Mouse (Mus musculus) layer of hippocampus, adult 9-10 months (tissue): ENCODE results near the gene Neu3.

ENCODE experiments used
- DNase-seq: peaks from one replicate; pipeline ENCODE4 v3.0.0; 2022; ENCODE audit warnings: low spot score

Neu3 gene

DNA sequence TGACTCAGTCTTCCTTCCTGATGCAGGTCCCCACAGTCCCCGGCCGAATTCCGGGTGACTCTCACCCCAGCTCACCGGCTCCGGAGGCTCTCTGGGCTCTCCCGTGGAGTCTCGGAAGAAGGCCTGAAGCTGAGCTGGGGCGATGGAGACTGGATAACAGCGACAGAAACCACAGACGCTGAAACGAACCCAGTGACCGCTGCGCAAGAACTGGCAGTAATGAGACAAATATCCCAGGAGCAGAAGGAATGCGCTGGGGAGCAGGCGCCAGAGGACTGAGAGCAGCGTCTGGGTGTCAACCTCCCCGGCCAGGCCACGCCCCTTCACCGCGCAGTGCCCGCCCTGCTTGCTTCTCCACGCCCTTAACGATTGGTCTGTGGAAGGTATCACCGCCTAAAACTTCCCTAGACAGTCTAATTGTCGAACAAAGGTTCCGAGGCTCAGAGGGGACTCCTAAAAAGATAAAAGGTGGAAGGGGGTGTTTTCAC is at the start of gene Neu3:
Gene Neu3, minus strand, starts transcription at position 335 of the 488 bp plus-strand sequence.
- DNase-seq: peak; percentile 57

DNA sequence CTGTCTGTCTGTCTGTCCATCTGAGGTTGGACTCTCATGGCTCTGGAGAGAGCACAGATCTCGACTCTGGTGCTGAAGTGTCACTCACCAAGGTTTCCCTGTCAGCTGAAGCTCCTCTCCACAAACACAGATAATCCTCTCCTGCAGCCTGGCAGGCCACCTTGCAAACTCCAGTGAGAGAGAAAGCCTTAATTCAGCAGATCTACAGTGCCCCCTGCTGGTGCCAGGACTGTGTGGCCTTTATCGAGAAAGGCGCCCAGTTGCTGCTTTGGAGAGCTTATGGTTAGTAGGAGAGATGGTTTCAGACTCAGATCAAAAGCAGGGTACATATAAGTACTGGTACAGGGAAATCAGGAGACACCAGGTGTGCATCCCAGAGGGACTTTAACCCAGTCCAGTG is 48.1 kb upstream of the Neu3 start:
- peak; percentile 88 for DNase-seq

DNA sequence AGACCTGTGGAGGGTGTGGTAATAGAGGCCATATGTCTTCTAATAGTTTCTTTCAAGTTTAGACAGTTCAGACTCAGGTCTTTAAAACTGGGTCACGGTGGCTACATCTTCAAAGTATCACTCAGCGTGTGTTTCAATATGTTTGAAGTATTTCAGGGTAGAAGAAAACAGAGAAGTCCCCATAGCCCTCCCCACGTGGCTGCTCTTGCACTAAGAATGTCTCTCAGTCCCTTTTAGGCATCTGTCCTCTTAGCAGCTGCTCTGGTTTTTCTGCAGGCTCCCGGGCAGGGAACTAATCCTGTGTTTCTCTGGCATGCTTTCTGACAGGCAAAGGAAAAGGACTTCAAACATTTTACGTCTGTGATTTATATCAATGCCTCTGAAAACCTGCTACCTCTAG is 47.7 kb upstream of the Neu3 start:
- DNase-seq: no peak

DNA sequence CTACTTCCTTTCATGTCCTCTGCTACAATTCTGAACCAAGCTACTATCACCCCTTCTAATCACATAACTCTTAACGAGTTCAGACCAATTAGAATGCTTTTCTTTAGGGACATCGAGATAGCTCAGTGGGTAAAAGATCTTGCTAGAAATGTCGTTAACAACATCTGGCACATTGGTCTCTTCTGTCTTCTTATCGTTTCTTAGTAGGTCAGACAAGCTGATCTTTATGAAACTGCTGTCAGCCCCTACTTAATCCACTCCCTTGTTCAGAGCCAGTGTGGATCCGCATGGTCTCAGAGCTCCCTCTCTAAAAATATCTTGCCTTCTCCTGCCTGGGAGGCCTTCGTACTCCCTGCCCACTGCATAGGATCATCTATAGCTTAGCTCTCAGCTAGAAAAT is 45.7 kb upstream of the Neu3 start:
- DNase-seq: no peak

DNA sequence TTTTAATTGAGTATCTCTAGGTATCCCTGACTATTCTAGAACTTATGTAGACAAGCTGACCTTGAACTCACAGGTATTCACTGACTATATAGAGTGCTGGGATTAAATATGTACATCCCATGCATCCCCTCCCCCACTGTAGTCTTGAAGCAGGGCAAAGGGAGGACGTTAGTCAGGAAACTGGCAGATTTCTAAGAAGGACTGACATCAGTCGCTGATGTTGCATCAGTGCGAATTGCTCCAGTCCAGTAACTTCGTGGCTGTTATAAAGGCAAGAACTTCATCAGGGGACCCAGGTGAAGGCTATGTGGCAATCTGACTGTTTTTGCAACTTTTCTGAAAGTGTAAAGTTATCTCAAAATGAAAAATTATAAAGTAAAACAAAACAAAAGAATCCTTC is 41.1 kb upstream of the Neu3 start:
- no peak for DNase-seq

DNA sequence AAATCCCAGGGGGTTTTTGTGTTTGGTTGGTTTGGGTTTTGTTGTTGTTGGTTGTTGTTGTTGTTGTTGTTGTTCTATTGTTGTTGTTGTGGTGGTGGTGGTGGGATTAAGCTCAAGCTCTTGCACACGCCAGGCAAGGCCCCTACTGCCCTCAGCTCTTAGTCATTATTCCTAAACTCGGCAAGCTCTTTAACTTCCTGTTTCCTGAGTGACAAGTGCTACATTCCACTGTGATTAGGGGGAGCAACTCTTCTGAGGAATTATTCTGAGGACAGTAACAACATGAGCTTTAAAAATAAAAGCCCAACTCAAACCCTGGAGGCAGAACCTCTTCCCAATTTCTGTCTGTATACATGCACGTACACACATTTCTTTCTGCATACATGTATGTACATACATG is 37.0 kb upstream of the Neu3 start:
- no peak for DNase-seq

DNA sequence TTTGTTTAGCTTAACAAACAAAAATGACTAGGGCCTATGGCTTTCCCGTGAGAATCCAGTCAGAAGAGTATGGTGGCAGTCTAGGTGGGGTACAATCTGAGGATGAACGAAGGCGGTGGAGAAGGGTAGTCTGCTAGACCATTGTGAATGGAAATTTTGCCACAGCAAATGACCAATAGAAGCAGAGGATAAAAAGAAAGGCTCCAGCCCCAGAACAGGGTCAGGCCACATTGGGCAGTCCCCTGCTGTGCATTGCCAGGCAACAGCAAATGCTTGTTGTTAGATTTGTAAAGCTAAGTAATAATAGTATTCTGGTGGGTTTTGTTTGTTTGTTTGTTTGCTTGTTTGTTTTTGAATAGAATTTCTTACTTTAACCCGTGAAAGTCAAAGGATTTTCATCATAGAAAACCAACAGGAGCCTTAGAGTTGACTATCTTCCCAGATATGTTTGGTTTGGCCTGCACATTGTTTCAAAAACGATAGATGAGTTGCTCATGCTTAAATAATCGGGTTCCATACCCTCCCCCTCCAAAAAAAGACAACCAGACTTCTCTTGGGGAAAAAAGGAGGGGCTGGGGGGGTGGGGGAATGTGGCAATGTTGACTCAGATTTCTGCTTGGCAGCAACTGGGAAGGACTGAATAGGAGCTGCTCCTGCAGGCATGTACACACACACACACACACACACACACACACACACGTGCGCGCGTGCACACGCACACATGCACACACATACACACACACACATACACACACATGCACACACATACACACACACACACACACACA is 36.2 kb upstream of the Neu3 start:
- no peak for DNase-seq

DNA sequence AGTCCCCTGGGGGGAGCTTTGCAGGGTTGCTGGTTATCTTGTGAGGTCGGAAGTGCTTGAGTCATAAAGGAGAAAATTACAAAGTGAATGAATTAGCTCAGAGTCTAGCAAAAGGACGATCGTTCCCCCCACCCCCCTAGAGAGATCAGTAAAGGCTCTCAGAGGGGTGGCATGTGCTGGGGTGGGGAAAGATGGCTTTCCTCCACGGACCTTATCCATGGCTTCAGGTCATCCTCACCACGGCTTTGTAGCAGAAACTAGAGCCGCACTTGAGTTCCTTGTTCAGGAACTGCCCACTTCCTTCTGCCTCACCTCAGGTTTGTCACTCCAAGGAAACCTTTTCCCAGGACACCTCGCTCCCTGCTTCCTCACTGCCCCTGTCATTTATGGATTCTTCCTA is 35.1 kb upstream of the Neu3 start, which contains the start of gene Spcs2:
Gene Spcs2, minus strand, starts transcription at position 101 of the 400 bp plus-strand sequence.
- DNase-seq: no peak

DNA sequence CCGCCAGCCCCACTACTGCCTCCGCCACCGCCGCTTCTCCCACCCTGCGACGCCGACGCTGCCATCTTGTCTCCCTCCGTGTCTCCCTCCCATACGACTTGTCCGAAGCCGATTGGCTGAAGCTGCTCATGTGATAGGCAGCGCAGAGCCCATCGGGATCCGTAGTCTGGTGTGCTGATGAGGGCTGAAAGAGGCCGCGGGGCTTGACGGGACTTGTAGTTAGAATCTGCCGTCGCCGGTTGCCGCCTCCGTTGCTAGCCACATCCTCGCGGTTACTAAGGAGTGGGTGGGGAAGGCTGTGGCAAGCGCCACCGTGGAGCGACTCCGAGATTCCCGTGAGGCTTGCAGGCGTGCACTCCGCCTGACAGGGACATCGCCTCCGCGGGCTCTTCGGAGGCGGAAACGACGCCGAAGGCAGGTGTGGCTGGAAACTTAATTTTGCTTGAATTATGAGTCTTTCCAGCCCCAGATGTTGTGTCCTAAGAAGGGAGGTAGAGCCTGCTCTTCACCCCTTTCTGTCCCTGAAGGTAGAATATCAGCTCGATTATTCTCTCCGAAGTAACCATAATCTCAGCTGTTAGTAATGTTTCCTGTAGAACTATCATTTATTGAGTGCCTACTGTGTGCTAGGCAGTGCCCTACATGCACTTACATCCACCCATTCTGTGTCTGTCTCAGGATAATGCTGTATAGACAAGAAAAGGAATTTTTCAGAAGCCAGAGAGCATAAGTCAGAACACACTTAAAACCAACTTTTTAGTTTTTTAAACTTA is 30.8 kb upstream of the Neu3 start, which contains the start of gene Xrra1:
Gene Xrra1, plus strand, starts transcription at position 304 of the 773 bp plus-strand sequence.
- peak; percentile 95 for DNase-seq

DNA sequence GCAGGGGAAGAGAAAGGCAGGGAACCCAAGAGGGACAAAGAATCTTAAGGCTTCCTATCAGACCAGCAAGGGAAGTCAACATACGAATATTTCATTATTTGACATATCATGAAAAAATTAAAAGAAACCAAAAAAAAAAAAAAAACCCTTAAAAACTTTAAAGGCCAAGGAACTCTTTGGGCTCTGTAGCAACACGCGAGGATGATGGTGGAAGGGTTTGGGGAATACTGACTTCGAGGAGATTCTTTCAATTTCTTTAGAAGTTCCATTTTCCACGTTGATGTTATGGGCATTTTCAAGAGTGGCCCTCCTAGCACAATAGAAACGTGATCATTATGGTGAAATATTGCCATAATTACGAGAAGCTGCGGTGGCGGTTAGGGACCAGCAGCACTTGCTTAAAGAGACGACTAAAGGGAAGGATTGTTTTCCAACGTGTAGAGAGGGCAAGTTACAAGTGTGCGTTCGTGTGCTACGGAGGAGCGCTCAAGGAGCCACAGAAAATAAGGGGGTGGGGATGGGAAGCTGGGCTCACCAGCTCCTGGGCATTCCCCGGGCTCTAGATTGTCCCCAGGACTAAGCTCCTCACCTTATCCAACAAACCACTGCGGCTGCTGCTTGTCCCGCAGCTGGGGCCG is 30.1 kb upstream of the Neu3 start:
- no peak for DNase-seq

DNA sequence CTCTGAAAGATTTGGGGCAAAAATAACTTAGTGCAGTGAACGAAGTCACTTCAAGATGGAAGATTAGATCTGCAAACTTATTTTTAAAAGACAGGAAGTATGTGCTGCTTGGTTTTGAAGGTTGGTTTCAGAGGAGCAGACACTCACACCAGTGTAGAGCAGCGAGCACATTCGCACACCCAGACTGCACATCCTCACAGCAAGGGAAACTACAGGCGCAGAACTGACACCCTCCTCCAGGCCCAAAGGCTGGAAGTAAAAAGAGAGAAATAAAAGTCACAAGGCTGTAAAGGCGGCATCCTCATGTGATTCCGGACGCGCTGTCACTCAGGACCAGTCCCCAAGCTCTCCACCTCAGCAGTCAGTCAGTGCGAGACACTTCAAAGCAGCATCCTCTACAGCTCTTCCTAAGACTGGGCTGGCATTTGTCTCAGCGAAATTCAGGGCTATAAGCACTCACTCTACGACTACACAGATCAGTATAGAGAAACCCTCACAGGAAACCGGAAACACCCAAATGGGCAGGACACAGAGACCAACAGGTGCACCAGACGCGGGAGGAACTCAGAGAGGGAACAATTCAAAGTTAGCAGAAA is 28.1 kb upstream of the Neu3 start:
- DNase-seq: no peak

DNA sequence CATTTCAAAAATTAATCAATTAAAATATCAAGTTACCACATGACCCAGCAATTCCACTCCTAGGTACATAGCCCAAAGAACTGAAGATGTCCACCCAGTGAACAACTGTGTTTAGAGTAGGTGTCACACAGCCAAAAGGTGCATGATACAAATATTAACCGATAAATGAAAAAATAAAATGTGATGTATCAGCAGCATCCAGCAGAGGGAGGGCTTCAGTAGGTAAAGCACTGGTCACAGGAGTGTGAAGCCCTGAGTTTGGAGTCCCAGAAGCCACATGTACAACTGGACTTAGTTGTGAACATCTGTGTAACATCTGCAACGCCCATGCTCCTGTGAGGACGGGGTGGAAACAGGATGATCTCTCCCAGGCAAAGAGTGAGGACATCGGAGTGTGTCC is 26.1 kb upstream of the Neu3 start:
- no peak for DNase-seq

DNA sequence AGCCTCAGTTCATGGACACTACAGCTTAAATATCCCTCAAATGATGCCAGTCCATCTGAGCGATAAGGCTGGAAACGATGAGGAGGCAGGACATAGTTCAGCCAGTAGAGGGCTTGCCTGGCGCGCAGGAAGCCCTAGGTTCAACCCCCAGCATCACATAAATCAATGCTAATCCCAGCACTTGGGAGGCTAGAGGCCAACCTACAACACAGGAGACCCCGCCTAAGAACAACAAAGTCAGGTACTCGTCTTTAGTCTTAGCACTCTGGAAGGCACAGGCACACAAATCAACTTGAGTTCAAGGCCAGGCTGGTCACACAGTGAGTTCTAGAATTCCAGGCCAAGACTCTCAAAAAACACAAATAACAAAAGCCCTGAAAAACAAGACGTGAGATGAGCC is 25.1 kb upstream of the Neu3 start:
- no peak for DNase-seq

DNA sequence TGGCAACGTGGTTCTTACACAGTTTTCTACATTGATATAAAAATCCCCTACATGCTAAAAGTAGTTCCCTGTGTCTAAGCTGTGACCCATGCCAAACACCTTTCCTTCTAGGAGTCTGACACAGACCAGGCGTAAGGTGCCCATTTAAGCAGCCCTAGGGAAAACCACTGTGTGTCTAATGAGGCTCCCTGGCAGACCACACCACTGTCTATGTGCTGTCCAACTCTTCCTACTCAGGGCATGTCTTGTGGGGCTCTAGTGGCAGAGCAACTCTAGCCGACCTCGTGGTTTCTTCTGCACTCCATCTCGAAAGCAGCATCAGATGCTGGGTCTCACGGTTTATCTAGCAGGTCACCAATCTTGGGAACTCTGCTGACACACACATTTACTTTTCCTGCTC is 23.4 kb upstream of the Neu3 start:
- DNase-seq: no peak

DNA sequence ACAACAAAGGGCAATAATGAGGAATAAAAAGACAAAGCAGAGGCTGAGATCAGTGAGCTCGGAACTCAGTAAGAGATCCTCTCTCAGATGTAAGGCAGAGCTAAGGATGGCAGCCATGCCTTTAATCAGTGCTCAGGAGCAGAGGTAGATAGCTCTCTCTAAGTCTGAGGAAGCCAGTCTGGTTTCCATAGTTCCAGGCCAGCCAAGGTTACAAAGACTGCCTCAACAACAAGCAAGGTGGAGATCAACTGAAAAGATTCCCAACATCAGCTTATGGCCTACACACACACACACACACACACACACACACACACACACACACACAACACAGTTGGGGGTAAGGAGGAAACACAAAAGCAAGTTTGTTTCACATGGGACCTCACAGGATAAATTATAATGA is 22.9 kb upstream of the Neu3 start:
- no peak for DNase-seq

DNA sequence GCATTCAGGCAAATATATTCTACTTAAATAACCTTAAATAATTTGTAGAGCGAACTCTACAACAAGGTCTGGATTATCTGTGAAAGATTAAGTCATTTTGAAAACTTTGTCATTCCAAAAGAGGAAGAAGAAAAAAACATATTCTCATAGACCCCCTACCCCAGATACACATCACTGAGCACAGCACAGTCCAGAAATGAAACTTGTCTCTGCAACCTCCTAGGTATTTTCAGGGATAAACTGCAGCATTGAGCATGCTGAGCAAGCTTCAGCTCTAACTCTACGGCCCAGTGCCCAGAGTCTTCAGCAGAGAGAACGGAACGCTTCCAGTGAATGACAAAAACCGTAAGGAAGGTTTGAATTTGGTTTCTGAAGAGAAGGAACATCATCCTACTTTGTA is 22.3 kb upstream of the Neu3 start:
- DNase-seq: no peak

DNA sequence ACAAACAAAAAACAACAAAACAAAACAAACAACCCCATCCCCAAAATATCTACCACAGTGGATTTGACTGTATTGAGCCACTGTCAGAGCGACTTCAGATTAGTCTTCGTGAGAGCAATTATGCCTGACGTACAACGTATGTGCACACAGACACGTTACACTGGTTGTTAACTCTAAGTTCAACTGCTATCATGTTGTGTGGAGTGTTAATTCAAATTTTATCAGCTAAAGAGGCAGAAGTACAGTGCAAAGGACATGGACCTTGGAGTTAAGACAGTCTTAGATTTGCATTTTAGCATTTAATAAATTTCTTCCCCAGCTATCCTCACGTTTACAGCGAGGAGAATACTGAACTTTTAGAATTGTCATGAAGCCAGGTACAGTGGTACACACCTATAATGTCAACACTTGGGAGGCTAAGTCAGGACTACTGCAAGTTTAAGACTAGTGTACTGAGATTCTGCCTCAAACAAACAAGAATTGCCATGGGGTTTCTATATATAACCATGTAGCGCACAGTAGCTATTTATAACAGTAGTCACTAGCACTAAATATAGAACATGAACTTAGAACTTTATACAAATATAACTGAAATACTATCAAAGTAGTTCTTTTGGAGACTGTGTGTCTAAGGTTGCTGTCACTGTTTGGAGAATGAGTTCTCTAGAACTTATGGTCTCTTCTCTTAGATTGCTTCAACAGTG is 17.5 kb upstream of the Neu3 start:
- no peak for DNase-seq

DNA sequence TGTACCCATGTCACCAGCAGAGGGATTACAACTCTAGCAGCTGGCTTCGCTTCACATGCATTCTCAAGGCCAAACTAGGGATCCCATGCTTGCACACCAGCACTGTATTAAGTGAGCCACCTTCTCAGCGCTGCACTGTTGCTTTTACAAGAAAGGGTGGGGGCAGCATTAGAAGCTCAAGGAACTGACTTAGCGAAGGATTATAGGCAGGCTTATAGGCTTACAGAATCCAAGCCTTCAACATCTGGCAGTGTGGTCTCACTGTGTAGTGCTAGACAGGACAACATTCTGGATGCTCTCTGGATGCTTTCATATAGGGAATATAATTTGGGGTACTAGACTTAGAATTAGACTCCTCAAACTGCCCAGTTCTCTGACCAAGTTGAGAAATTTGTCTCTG is 10.0 kb upstream of the Neu3 start:
- DNase-seq: no peak

DNA sequence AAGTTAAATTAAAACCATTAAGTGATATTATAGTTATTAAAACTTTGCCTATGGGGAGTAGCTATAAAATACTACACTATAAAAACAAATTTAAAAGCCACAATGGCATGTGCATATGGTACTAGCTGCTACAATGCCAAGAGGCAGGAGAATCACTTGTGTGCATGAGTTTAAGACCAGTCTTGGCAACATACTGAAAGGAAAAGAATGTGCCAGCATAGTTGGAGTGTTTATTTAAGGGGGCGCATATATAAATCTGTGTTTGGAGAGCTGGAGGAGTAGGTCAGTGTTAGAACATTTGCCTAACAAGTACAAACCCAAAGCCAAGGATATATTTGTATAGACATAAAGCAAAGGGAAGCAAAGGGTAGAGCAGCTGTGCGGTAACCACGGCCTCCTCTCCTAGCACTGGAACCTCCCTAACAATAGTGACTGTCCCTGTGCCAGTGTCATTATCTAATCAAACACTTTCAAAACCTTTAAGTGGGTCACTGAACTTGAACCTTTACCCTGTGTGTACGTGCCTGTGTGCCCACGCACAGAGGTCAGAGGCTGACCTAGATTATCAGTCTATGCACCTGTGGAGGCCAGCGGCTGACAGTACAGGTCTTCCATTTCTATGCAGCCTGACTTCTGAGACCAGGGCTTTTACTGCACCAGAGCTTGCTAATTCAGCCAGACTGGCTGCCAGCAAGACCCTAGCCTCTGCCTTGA is 9.3 kb upstream of the Neu3 start:
- DNase-seq: no peak

DNA sequence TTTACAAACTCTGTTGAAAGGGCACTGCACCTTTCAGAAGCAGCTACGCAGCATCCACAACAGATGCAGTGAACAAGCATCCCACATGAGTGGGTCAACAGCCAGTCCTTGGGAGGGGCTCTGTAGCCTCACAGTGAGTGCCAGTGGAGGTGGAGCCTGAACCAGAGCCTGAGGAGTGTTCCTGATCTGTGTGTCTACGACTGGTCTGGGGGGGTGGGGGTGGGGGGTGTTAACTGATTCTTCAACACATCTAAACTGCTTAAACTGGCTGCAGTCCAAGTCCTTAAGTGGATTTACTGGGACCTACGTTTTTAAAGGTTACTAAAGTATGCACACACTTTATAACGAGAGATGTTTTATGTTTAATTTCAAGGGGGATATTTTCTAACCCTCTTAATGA is 8.6 kb upstream of the Neu3 start:
- DNase-seq: no peak

DNA sequence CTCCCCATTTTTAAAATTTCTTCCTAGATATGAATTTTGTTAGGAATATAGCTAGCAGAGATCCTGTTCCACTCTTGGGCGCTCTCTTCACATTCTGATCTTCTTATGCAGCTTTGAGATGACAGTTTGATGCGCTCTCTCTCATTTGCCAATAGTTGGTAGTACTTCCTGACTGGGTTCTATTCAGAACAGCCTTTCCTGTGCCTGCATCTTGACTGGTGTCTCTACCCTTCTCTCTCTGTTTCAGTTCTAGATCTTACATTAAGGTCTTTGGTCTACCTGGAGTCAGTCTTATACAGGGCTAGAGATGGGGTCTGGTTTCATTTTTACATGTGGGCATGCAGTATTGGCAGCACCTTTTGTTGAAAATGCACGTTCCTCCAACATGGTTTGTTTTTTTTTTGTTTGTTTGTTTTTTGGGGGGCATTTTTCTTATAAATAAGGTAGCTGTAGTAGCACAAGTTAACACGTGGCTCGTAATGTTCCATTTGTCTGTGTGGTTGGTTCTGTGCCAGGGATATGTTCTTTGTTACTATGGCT is 6.2 kb upstream of the Neu3 start:
- DNase-seq: no peak
